Mouse (Mus musculus): ENCODE results near the gene Taco1. TPM values are rescaled to one million over a fixed set of nuclear protein-coding genes. Genes with fewer than 3 reads are reported as not detected.

Gene Taco1
- polyA plus RNA-seq, 1 experiment from 2014 or later, result 8.0 TPM

DNA sequence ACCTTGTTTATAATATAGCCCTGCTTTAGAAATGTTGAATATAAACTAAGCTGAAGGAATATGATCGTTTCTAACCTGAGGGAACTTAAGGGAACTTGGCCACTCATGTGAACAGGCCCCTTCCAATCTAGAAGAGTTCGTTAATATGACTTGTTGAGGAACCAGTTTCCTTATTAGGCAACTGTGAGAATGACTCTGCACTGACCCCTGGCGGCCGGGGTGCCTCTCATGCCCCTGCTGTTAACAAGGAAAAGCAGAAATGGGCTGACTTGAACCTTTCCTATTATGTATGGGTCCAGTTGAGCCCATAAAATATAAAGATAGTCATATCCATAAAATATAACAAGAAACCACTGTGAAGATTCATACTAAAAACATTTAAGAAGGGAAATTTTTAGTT, 10.5 kb downstream of the Taco1 start:
- WGBS, result 5% methylated on average over 4 of the region's 4 CpGs
- Histone ChIP-seq H3K9me3 (replicated peaks; ENCODE audit: control insufficient read depth, low read length, poor library complexity, severe bottlenecking) (no peaks in the 10 kb centered on the region), H3K27me3 (ENCODE audit: control insufficient read depth, insufficient read depth, low read depth, low read length) (no peaks in the 10 kb centered on the region), H3K4me1 (ENCODE audit: control insufficient read depth, insufficient read depth, low read length) (no peaks in the 10 kb centered on the region), H3K36me3 (ENCODE audit: control insufficient read depth, insufficient read depth, low read length) (peaks cover 5% of the 10 kb centered on the region), H3K4me3 (ENCODE audit: low read depth, low read length) (no peak overlapping the region), H3K4me2 (ENCODE audit: low read length) (no peak overlapping the region), H3K9ac (ENCODE audit: low read depth, low read length) (no peak overlapping the region), H3K27ac (ENCODE audit: low read length) (no peak overlapping the region)
- ATAC-seq, result no peak

DNA sequence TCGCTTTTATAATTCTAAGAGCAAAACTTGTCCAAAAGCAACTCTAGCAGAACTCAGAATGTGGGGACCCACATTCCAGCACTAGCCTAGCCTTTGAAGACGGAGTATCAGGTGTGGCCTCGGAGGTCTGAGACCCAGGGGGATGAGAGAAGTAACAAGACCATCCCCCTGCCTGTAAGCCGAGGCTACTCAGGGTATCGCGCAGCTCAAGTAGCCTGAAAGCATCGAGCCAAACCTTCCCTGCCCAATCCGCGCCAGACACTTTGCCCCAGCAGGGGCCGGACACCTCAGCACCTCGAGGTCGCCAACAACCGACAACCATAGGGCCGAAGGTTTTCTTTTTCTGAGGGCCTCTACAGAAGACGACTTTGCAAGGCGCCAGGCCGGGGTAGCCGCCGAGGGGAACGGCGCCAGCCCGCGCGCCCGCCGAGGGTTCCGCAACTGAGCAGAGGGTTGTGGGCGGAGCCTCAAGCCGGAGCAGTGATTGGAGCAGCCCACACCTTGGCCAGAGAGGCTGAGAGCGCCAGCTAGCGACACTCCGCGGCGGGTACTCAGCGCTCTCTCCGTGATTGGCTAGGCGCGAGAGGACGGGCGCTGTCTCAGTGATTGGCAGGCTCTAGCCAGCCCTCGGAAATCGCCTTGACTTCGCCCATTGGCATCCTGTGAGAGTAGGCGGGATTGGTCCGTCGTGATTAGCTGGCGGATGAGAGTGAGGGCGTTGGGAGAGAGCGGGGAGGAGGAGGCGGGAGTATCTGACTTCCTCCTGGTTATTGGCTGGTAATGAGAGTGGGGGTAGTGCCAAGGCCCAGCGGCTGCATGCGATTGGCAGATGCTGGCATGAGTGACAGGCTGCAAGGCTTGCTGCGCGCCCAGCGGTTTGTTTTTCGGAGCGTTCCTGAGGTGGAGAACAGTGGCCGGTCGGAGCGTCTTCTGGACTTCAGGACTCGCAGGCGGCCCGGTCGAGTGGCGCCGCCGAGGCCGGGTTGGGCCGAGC, 18.1 kb downstream of the Taco1 start, which contains the start of gene Map3k3:
Gene Map3k3 (plus strand): TSS at position 906 of the 994 bp plus-strand sequence.
- ATAC-seq, result peak; percentile 99
- no peaks in the 10 kb centered on the region for H3K36me3 ChIP-seq (ENCODE audit: control insufficient read depth, insufficient read depth, low read length)
- H3K27ac ChIP-seq (ENCODE audit: low read length), result peak within 1 kb of the TSS; percentile 94
- H3K4me2 ChIP-seq (ENCODE audit: low read length), result peak within 1 kb of the TSS; percentile 80
- under 1% methylated on average over 67 of the region's 69 CpGs for WGBS
- no peaks in the 10 kb centered on the region for H3K27me3 ChIP-seq (ENCODE audit: control insufficient read depth, insufficient read depth, low read depth, low read length)
- H3K4me3 ChIP-seq (ENCODE audit: low read depth, low read length), result peak within 1 kb of the TSS; percentile 99
- H3K9ac ChIP-seq (ENCODE audit: low read depth, low read length), result peak within 1 kb of the TSS; percentile 92
- H3K4me1 ChIP-seq (ENCODE audit: control insufficient read depth, insufficient read depth, low read length), result peaks cover 13% of the 10 kb centered on the region
- H3K9me3 ChIP-seq (replicated peaks; ENCODE audit: control insufficient read depth, low read length, poor library complexity, severe bottlenecking), result no peaks in the 10 kb centered on the region

DNA sequence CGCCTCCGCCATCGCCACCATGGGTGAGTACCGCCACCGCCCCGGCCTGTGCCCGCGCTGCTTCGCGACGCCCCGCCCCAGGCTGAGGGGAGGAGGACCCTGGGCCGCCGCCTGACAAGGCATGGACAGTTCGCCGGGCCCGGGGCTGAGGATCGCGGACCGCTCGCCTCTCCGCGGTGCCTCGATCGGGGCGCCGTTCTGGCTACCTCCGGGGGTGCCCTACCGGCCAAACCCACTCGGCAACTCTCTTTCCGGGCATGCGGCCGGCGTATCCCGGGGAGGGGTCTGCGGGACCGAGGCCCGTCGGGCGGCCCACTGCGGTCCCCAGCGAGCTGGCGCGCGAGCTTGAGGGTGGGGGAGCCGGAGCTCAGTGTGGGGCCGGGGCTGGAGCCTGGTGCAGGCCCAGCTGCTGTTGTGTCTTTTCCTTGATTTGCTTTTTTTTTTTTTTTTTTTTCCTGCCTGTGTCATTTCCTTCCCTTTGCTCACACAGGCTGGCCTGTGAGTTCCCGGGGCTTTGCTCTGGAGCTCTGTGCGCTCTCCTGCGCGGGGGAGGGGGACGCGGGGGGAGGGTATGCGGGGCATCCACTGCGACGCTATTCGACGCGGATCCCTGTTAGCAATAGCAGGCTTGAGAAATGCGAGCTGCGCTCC, 19.2 kb downstream of the Taco1 start:
- Histone ChIP-seq H3K27ac (ENCODE audit: low read length) (peak overlapping the region; percentile 94), H3K4me1 (ENCODE audit: control insufficient read depth, insufficient read depth, low read length) (peaks cover 13% of the 10 kb centered on the region), H3K36me3 (ENCODE audit: control insufficient read depth, insufficient read depth, low read length) (no peaks in the 10 kb centered on the region), H3K27me3 (ENCODE audit: control insufficient read depth, insufficient read depth, low read depth, low read length) (no peaks in the 10 kb centered on the region), H3K9me3 (replicated peaks; ENCODE audit: control insufficient read depth, low read length, poor library complexity, severe bottlenecking) (no peaks in the 10 kb centered on the region), H3K4me3 (ENCODE audit: low read depth, low read length) (peak overlapping the region; percentile 99), H3K4me2 (ENCODE audit: low read length) (peak overlapping the region; percentile 60), H3K9ac (ENCODE audit: low read depth, low read length) (peak overlapping the region; percentile 92)
- WGBS, result under 1% methylated on average over 53 of the region's 61 CpGs
- peak; percentile 67 for ATAC-seq

DNA sequence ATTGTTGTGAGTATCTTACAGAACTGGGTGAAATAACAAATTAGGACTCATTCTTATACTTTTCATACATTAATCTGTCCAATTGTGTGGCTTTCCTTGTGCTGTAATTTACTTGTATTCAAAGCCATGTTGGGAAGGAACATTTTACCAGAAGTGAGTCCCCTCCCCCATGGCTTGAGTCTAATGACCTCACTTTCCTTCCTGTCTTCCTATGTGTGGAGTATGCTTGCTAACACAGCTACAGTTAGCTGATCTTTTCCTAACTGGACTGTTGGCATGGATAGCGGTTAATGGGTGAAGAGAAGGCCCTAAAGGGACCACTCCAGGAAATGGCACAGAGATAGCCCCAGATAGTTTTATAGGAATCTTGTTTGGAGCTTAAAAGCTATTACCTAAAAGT, 32.4 kb downstream of the Taco1 start:
- H3K9ac ChIP-seq (ENCODE audit: low read depth, low read length), result no peak overlapping the region
- 97% methylated on average over 1 of the region's 1 CpGs for WGBS
- H3K36me3 ChIP-seq (ENCODE audit: control insufficient read depth, insufficient read depth, low read length), result peaks cover 4% of the 10 kb centered on the region
- H3K9me3 ChIP-seq (replicated peaks; ENCODE audit: control insufficient read depth, low read length, poor library complexity, severe bottlenecking), result no peaks in the 10 kb centered on the region
- H3K27me3 ChIP-seq (ENCODE audit: control insufficient read depth, insufficient read depth, low read depth, low read length), result no peaks in the 10 kb centered on the region
- H3K27ac ChIP-seq (ENCODE audit: low read length), result no peak overlapping the region
- no peak overlapping the region for H3K4me2 ChIP-seq (ENCODE audit: low read length)
- H3K4me1 ChIP-seq (ENCODE audit: control insufficient read depth, insufficient read depth, low read length), result no peaks in the 10 kb centered on the region
- H3K4me3 ChIP-seq (ENCODE audit: low read depth, low read length), result no peak overlapping the region
- ATAC-seq, result no peak

DNA sequence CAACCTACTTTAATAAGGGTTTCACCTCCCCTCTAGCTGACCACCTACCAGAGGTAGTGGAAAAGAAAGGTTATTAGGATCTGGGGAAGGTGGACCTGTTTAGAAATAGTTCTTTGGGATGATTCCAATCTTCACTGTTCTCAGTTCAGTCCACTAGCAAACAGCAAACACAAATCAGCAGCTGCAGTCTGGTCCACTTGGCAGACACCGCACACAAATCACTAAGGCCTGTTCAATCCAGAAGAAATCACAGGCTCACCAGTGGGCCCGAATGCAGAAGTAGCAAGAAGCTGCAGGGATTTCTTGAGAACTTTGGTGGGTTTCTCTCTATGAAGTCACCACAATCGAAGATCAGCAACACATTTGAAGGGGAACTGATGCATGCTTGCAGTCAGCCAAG, 37.0 kb downstream of the Taco1 start:
- no peak overlapping the region for H3K9ac ChIP-seq (ENCODE audit: low read depth, low read length)
- H3K36me3 ChIP-seq (ENCODE audit: control insufficient read depth, insufficient read depth, low read length), result peaks cover 4% of the 10 kb centered on the region
- no peaks in the 10 kb centered on the region for H3K9me3 ChIP-seq (replicated peaks; ENCODE audit: control insufficient read depth, low read length, poor library complexity, severe bottlenecking)
- H3K4me3 ChIP-seq (ENCODE audit: low read depth, low read length), result no peak overlapping the region
- no peak for ATAC-seq
- WGBS, result 92% methylated on average over 3 of the region's 3 CpGs
- H3K27me3 ChIP-seq (ENCODE audit: control insufficient read depth, insufficient read depth, low read depth, low read length), result no peaks in the 10 kb centered on the region
- H3K27ac ChIP-seq (ENCODE audit: low read length), result no peak overlapping the region
- no peaks in the 10 kb centered on the region for H3K4me1 ChIP-seq (ENCODE audit: control insufficient read depth, insufficient read depth, low read length)
- H3K4me2 ChIP-seq (ENCODE audit: low read length), result no peak overlapping the region

DNA sequence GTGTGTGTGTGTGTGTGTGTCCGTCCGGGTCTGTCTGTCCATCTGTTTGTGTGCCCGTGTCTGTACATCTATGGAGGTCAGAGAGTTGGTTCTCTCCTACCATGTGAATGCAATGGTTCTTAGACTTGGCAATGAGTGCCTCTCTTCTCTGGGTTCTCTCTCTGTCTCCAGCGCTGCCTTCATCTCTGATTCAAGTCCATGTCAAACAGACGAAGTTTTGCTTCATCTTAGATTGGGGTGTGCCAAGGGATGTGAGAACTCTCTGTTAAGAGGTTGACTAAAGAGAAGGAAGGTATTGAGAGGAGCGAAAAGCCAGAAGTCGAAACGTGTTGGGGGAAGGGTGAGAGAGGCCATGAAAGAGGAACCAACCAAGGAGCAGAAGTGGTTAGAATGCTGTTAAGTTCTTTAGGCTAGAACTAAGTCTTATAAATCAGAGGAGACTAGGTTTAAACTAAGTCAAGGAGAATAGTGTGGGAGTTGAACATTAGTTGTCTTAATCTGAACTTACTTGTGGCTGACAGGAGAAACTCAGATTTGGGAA, 40.3 kb downstream of the Taco1 start:
- WGBS, result 84% methylated on average over 8 of the region's 8 CpGs
- no peak overlapping the region for H3K27ac ChIP-seq (ENCODE audit: low read length)
- H3K36me3 ChIP-seq (ENCODE audit: control insufficient read depth, insufficient read depth, low read length), result peaks cover 4% of the 10 kb centered on the region
- no peaks in the 10 kb centered on the region for H3K9me3 ChIP-seq (replicated peaks; ENCODE audit: control insufficient read depth, low read length, poor library complexity, severe bottlenecking)
- no peak overlapping the region for H3K4me3 ChIP-seq (ENCODE audit: low read depth, low read length)
- H3K9ac ChIP-seq (ENCODE audit: low read depth, low read length), result no peak overlapping the region
- H3K4me1 ChIP-seq (ENCODE audit: control insufficient read depth, insufficient read depth, low read length), result no peaks in the 10 kb centered on the region
- H3K4me2 ChIP-seq (ENCODE audit: low read length), result no peak overlapping the region
- no peaks in the 10 kb centered on the region for H3K27me3 ChIP-seq (ENCODE audit: control insufficient read depth, insufficient read depth, low read depth, low read length)
- ATAC-seq, result no peak

DNA sequence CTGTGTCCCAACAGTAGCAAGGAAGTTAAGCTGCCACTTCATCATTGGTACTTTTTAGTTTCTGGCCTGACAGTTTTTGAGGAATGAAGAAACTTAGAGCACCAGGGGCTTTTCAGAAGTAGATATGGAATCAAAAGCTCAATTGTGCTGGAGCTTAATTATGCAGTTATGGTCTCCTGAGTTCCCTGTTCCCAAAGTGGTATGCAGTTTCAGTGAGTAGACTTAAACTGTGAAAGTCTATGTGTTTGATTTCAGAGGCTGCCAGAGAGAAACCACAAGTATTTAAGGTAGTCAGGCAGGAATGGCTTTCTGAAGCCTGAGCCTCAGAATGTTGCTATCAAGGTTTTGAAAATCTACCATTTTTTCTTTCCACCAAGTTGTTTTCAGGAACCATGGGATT, 45.8 kb downstream of the Taco1 start:
- Histone ChIP-seq H3K9me3 (replicated peaks; ENCODE audit: control insufficient read depth, low read length, poor library complexity, severe bottlenecking) (no peaks in the 10 kb centered on the region), H3K4me2 (ENCODE audit: low read length) (no peak overlapping the region), H3K9ac (ENCODE audit: low read depth, low read length) (no peak overlapping the region), H3K36me3 (ENCODE audit: control insufficient read depth, insufficient read depth, low read length) (peaks cover 7% of the 10 kb centered on the region), H3K27ac (ENCODE audit: low read length) (no peak overlapping the region), H3K4me1 (ENCODE audit: control insufficient read depth, insufficient read depth, low read length) (no peaks in the 10 kb centered on the region), H3K4me3 (ENCODE audit: low read depth, low read length) (no peak overlapping the region), H3K27me3 (ENCODE audit: control insufficient read depth, insufficient read depth, low read depth, low read length) (no peaks in the 10 kb centered on the region)
- no peak for ATAC-seq

DNA sequence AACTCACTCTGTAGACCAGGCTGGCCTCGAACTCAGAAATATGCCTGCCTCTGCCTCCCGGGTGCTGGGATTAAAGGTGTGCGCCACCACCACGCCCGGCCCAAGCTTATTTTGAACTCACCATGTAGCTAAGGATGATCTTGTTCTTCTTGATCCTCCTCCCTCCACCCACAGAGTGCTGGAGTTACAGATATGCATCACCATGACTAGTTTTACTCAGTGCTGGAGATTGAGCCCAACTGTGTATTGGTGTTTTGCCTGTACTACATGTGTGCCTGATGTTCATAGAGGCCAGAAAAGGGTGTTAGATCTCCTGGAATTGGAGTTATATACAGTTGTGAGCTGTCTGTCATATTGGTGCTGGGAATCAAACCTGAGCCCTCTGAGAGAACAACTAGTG, 56.4 kb downstream of the Taco1 start:
- peaks cover 21% of the 10 kb centered on the region for H3K36me3 ChIP-seq (ENCODE audit: control insufficient read depth, insufficient read depth, low read length)
- H3K27ac ChIP-seq (ENCODE audit: low read length), result no peak overlapping the region
- H3K4me1 ChIP-seq (ENCODE audit: control insufficient read depth, insufficient read depth, low read length), result no peaks in the 10 kb centered on the region
- H3K9ac ChIP-seq (ENCODE audit: low read depth, low read length), result no peak overlapping the region
- 93% methylated on average over 5 of the region's 5 CpGs for WGBS
- H3K27me3 ChIP-seq (ENCODE audit: control insufficient read depth, insufficient read depth, low read depth, low read length), result no peaks in the 10 kb centered on the region
- no peak for ATAC-seq
- no peak overlapping the region for H3K4me3 ChIP-seq (ENCODE audit: low read depth, low read length)
- H3K9me3 ChIP-seq (replicated peaks; ENCODE audit: control insufficient read depth, low read length, poor library complexity, severe bottlenecking), result no peaks in the 10 kb centered on the region
- no peak overlapping the region for H3K4me2 ChIP-seq (ENCODE audit: low read length)

DNA sequence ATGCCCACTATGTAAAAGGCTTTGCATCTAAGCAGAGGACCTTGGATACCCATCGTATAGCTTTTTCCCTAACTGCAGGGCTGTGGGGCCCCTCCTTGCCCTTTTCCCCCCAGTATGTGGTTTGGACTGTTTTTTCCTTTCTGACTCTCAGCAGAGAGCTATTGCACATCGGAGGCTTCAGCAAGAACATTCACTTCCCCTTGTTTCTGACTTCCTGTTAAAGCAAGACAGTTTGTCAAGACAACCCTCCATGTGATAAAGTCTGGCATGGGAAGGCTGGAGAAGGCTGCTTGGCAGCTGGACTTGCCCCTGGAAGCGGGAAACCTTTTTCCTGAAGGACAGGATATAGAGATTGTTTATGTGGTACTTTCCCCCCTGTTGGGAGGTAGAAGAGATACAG, 56.9 kb downstream of the Taco1 start:
- no peak for ATAC-seq
- no peak overlapping the region for H3K4me3 ChIP-seq (ENCODE audit: low read depth, low read length)
- H3K4me1 ChIP-seq (ENCODE audit: control insufficient read depth, insufficient read depth, low read length), result no peaks in the 10 kb centered on the region
- H3K4me2 ChIP-seq (ENCODE audit: low read length), result no peak overlapping the region
- H3K27me3 ChIP-seq (ENCODE audit: control insufficient read depth, insufficient read depth, low read depth, low read length), result no peaks in the 10 kb centered on the region
- 90% methylated on average over 3 of the region's 3 CpGs for WGBS
- no peaks in the 10 kb centered on the region for H3K9me3 ChIP-seq (replicated peaks; ENCODE audit: control insufficient read depth, low read length, poor library complexity, severe bottlenecking)
- no peak overlapping the region for H3K27ac ChIP-seq (ENCODE audit: low read length)
- peaks cover 21% of the 10 kb centered on the region for H3K36me3 ChIP-seq (ENCODE audit: control insufficient read depth, insufficient read depth, low read length)
- H3K9ac ChIP-seq (ENCODE audit: low read depth, low read length), result no peak overlapping the region

All from midbrain, embryonic 16.5 days (tissue).